Mouse (Mus musculus): ENCODE measurements at regions not wholly inside any gene's neighbourhood (a gene's known extent, or its start where the extent isn't known, plus 50 kb on each side); places are given as distances from the start of the nearest gene placed in this dataset.
"Not testable (repeated sequence)": the region's sequence is repeated elsewhere in the genome, so short reads cannot be mapped to it uniquely, and the experiment has no call there.

DNA sequence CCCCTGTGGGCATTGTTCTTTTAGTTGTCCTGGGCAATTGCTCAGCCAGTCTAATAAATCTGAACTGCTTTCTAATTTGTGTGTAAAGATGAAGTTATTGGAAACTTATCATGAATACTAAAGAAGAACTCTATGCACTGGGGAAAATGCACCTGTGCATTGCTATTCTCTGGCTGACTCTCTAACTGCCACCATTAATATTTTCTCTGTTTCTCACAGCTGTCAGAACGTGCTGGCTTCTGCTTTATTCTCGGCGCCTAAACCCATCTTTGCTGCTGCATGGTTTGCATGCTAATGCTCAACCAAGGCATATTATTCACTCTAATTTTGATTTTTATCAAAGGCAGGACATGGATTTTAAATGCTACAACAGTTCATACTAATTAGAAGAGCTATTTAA lies 128.9 kb upstream of the Gm527 start:
- ATAC-seq (replicated peaks in 1 of 2; ENCODE audit: insufficient read depth in 1 of 2, low FRiP score in 2 of 2, low TSS enrichment in 1 of 2, low read depth in 1 of 2, poor library complexity in 2 of 2, severe bottlenecking in 2 of 2) = no peak

DNA sequence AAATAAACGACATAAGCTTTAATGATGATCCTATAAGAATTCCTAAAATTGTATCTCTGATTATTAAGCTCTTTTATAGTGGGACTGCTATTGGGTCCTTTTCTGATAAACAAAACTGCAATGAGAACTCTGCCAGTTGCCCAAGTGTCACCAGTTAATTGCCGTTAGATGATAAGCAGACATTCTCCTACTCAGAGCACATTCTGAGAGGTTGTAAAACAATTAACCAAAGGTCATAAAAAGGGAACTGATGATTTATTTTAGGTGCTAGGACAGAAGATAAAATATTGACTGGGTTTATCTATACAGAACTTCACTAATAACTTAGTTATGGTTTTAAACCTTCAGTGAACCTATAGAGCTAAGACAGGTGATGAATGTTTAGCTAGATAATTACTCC lies 109.2 kb upstream of the Gm527 start:
- not testable (repeated sequence) for ATAC-seq (replicated peaks in 1 of 2; ENCODE audit: insufficient read depth in 1 of 2, low FRiP score in 2 of 2, low TSS enrichment in 1 of 2, low read depth in 1 of 2, poor library complexity in 2 of 2, severe bottlenecking in 2 of 2)

GRCm38 (mm10) chr12:64810081-64810480 lies 107.6 kb upstream of the Gm527 start:
- no peak for ATAC-seq (replicated peaks in 1 of 2; ENCODE audit: insufficient read depth in 1 of 2, low FRiP score in 2 of 2, low TSS enrichment in 1 of 2, low read depth in 1 of 2, poor library complexity in 2 of 2, severe bottlenecking in 2 of 2)

- no peak for ATAC-seq (replicated peaks in 1 of 2; ENCODE audit: insufficient read depth in 1 of 2, low FRiP score in 2 of 2, low TSS enrichment in 1 of 2, low read depth in 1 of 2, poor library complexity in 2 of 2, severe bottlenecking in 2 of 2)
Observed at GRCm38 (mm10) chr12:64815871-64816270, 101.8 kb upstream of the Gm527 start.

GRCm38 (mm10) chr12:64817056-64817810 lies 100.5 kb upstream of the Gm527 start:
- ATAC-seq (replicated peaks in 1 of 2; ENCODE audit: insufficient read depth in 1 of 2, low FRiP score in 2 of 2, low TSS enrichment in 1 of 2, low read depth in 1 of 2, poor library complexity in 2 of 2, severe bottlenecking in 2 of 2) = no peak

DNA sequence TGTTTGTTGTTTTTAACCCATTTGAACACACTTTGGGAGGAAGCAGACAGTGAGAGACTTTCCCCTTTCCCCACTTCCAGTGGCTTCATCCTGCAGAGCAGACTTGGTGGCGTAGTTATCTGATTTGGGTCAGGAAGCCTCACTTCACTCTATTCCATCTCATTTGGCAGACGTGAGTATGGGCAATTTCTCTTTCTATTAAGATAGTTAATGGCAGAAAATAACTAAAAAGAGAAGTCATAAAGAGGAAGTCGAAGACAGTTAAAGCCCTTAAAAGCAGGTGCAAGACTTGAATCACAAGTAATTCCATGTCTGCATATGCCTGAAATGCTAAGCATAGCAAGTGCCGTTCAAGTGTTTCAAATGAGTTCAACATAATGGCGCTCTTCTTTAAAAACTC lies 97.0 kb upstream of the Gm527 start:
- ATAC-seq (replicated peaks in 1 of 2; ENCODE audit: insufficient read depth in 1 of 2, low FRiP score in 2 of 2, low TSS enrichment in 1 of 2, low read depth in 1 of 2, poor library complexity in 2 of 2, severe bottlenecking in 2 of 2) = no peak

DNA sequence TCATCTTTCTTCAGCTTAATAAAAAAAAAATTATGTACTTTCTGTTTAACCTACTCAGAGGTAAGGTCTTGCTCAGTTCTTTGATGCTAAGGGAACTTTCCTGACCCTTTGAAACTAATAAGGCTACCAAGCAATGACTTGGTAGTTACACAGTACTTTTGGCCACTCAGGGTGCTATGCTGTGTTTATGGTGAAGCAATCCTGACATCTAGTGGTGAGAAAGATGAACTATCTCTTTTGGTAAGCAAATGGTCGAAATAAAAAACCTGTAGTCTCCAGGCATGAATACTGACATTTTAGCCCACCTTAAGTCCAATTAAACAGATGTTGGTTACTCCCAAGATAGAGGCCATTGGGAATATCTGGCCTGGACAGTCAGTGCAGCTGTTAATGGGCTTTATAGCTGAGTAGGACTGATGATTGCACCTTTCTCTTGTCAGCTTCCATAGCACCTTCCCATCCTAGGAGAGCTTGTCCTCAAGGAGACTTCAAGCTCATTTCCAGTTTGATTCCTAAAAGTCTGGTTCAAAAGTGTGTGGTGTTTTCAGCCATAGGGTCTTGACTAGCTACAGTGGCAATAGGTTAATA lies 88.0 kb upstream of the Gm527 start:
- peak; percentile 74 to 75; a peak in 3 of 4 replicates for ATAC-seq (replicated peaks in 1 of 2; ENCODE audit: insufficient read depth in 1 of 2, low FRiP score in 2 of 2, low TSS enrichment in 1 of 2, low read depth in 1 of 2, poor library complexity in 2 of 2, severe bottlenecking in 2 of 2)

- no peak for ATAC-seq (replicated peaks in 1 of 2; ENCODE audit: insufficient read depth in 1 of 2, low FRiP score in 2 of 2, low TSS enrichment in 1 of 2, low read depth in 1 of 2, poor library complexity in 2 of 2, severe bottlenecking in 2 of 2)
Observed at GRCm38 (mm10) chr12:64832313-64833151, 85.2 kb upstream of the Gm527 start.

DNA sequence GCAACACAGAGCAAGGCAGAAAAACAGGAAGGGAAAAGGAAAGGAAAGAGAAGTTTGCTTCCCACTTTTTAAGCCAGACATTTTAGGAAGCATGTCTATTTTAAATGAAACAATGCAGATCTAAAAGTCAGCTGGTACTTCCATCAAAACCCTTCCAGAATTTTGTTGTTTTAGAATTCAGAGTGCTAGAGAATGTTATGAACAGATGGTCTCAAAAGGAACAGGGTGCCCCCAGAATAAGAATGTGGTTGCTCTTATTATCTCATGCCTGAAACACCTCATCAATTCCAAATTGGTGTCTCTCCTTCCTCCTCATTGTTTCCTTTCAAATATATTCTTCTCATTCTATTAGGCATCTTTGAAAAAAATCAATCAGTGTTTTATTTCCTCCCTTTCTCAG lies 60.0 kb upstream of the Gm527 start:
- no peak for ATAC-seq (replicated peaks in 1 of 2; ENCODE audit: insufficient read depth in 1 of 2, low FRiP score in 2 of 2, low TSS enrichment in 1 of 2, low read depth in 1 of 2, poor library complexity in 2 of 2, severe bottlenecking in 2 of 2)
